Mouse (Mus musculus) CH12.LX (cell line): ENCODE results near the gene Kansl3. TPM values are rescaled to one million over a fixed set of nuclear protein-coding genes. Genes with fewer than 3 reads are reported as not detected.

Experiments
- DNase-seq: peaks from one replicate; pipeline ENCODE4 v3.0.0-alpha.2; 2013; ENCODE audit errors: extremely low read depth
- H3K27ac ChIP-seq: 2 replicates; pipeline ENCODE4 v1.5.1; 2012; ENCODE audit warnings: low read depth, mild to moderate bottlenecking, control low read depth, moderate library complexity; ENCODE audit not compliant: insufficient read depth
- H3K27me3 ChIP-seq: replicated peaks from 2 replicates; pipeline ENCODE3; 2012; ENCODE audit warnings: inconsistent platforms
- H3K36me3 ChIP-seq, 2 experiments: replicated peaks in 1 of 2; 2 replicates each; pipeline versions ENCODE3 to v1.6.1; 2012; ENCODE audit warnings: inconsistent platforms in 1 of 2, low read length in 1 of 2, mild to moderate bottlenecking in 1 of 2, mixed read lengths in 1 of 2, moderate library complexity in 1 of 2; ENCODE audit not compliant: control insufficient read depth in 1 of 2, insufficient read depth in 1 of 2
- H3K4me1 ChIP-seq, 2 experiments: 2 replicates each; pipeline ENCODE4 v1.6.1; 2012; ENCODE audit warnings: inconsistent platforms in 1 of 2, moderate library complexity in 1 of 2; ENCODE audit not compliant: insufficient read depth in 2 of 2, control insufficient read depth in 1 of 2
- H3K4me2 ChIP-seq: 2 replicates; pipeline ENCODE4 v1.6.1; 2012; ENCODE audit warnings: low read depth, mild to moderate bottlenecking, control low read depth; ENCODE audit not compliant: poor library complexity, insufficient read depth, severe bottlenecking
- H3K4me3 ChIP-seq, 3 experiments: fragments of 150-350 bp in 1 of 3; sonication (generic) in 1 of 3; replicated peaks in 1 of 3; 2 replicates each; pipeline versions ENCODE3 to v1.5.1; 2011 to 2012; ENCODE audit warnings: low read depth in 2 of 3, low read length in 2 of 3, mild to moderate bottlenecking in 2 of 3, moderate library complexity in 2 of 3, control low read depth in 1 of 3, improper control_type of control experiment in 1 of 3, inconsistent platforms in 1 of 3, mixed read lengths in 1 of 3; ENCODE audit not compliant: poor library complexity in 1 of 3
- H3K79me2 ChIP-seq: replicated peaks from 2 replicates; pipeline ENCODE4 v1.6.1; 2012; ENCODE audit warnings: mild to moderate bottlenecking, moderate library complexity; ENCODE audit not compliant: control insufficient read depth, poor library complexity, insufficient read depth, severe bottlenecking; ENCODE audit errors: extremely low read depth
- H3K9ac ChIP-seq: 2 replicates; pipeline ENCODE4 v1.6.1; 2012; ENCODE audit warnings: low read depth, mild to moderate bottlenecking, control low read depth, moderate library complexity; ENCODE audit not compliant: insufficient read depth
- H3K9me3 ChIP-seq: replicated peaks from 2 replicates; pipeline ENCODE3; 2012; ENCODE audit warnings: low read length, inconsistent platforms, mixed read lengths
- BHLHE40 ChIP-seq: IDR thresholded peaks from 2 replicates; pipeline ENCODE4 v1.6.1; 2011; ENCODE audit warnings: mild to moderate bottlenecking, low read depth, low read length, improper control_type of control experiment
- EP300 ChIP-seq: IDR thresholded peaks from 2 replicates; pipeline ENCODE4 v1.6.1; 2011; ENCODE audit warnings: low read length, improper control_type of control experiment
- ETS1 ChIP-seq: conservative IDR thresholded peaks from 2 replicates; pipeline ENCODE4 v1.6.1; 2012; ENCODE audit warnings: low read depth, mild to moderate bottlenecking, inconsistent platforms, low read length, improper control_type of control experiment, moderate library complexity
- IRF4 ChIP-seq: IDR thresholded peaks from 2 replicates; pipeline ENCODE4 v1.6.1; 2014; ENCODE audit warnings: low read depth, mild to moderate bottlenecking, inconsistent platforms, low read length, improper control_type of control experiment
- JUN ChIP-seq: IDR thresholded peaks from 2 replicates; pipeline ENCODE4 v1.6.1; 2011; ENCODE audit warnings: low read depth, mild to moderate bottlenecking, low read length, improper control_type of control experiment, moderate library complexity; ENCODE audit not compliant: insufficient read depth
- JUND ChIP-seq: conservative IDR thresholded peaks from 2 replicates; pipeline ENCODE4 v1.6.1; 2011; ENCODE audit warnings: low read depth, low read length, improper control_type of control experiment
- MAFK ChIP-seq: IDR thresholded peaks from 2 replicates; pipeline ENCODE4 v1.6.1; 2011; ENCODE audit warnings: low read length, improper control_type of control experiment; ENCODE audit not compliant: insufficient replicate concordance
- MAZ ChIP-seq: IDR thresholded peaks from 2 replicates; pipeline ENCODE4 v1.6.1; 2012; ENCODE audit warnings: low read depth, mild to moderate bottlenecking, inconsistent platforms, low read length, improper control_type of control experiment, moderate library complexity
- MEF2A ChIP-seq: IDR thresholded peaks from 2 replicates; pipeline ENCODE4 v1.6.1; 2014; ENCODE audit warnings: low read depth, mild to moderate bottlenecking, inconsistent platforms, low read length, improper control_type of control experiment, borderline replicate concordance
- MYC ChIP-seq: IDR thresholded peaks from 2 replicates; pipeline ENCODE4 v1.6.1; 2011; ENCODE audit warnings: low read depth, mild to moderate bottlenecking, improper control_type of control experiment, low read length
- NELFE ChIP-seq: IDR thresholded peaks from 2 replicates; pipeline ENCODE4 v1.6.1; 2011; ENCODE audit warnings: low read depth, low read length, improper control_type of control experiment
- PAX5 ChIP-seq: IDR thresholded peaks from 2 replicates; pipeline ENCODE4 v1.6.1; 2012; ENCODE audit warnings: low read length, inconsistent platforms, mixed read lengths
- POLR2AphosphoS2 ChIP-seq: IDR thresholded peaks from 2 replicates; pipeline ENCODE4 v1.6.1; 2011; ENCODE audit warnings: low read depth, low read length, improper control_type of control experiment
- RAD21 ChIP-seq: IDR thresholded peaks from 2 replicates; pipeline ENCODE4 v1.6.1; 2011; ENCODE audit warnings: low read depth, mild to moderate bottlenecking, low read length, improper control_type of control experiment, moderate library complexity
- RCOR1 ChIP-seq: conservative IDR thresholded peaks from 2 replicates; pipeline ENCODE4 v1.6.1; 2012; ENCODE audit warnings: low read depth, mild to moderate bottlenecking, inconsistent platforms, low read length, improper control_type of control experiment
- TCF12 ChIP-seq: IDR thresholded peaks from 2 replicates; pipeline ENCODE4 v1.6.1; 2014; ENCODE audit warnings: low read depth, mild to moderate bottlenecking, inconsistent platforms, low read length, improper control_type of control experiment
- UBTF ChIP-seq: IDR thresholded peaks from 2 replicates; pipeline ENCODE4 v1.6.1; 2012; ENCODE audit warnings: low read depth, mild to moderate bottlenecking, inconsistent platforms, low read length, improper control_type of control experiment, moderate library complexity
- USF1 ChIP-seq: IDR thresholded peaks from 2 replicates; pipeline ENCODE4 v1.6.1; 2014; ENCODE audit warnings: low read depth, mild to moderate bottlenecking, inconsistent platforms, low read length, improper control_type of control experiment
- ZC3H11A ChIP-seq: IDR thresholded peaks from 2 replicates; pipeline ENCODE4 v1.6.1; 2012; ENCODE audit warnings: low read depth, mild to moderate bottlenecking, inconsistent platforms, low read length, improper control_type of control experiment
- ZMIZ1 ChIP-seq: IDR thresholded peaks from 2 replicates; pipeline ENCODE4 v1.6.1; 2012; ENCODE audit warnings: low read depth, mild to moderate bottlenecking, inconsistent platforms, low read length, improper control_type of control experiment
- dilution Hi-C: fragments of 300-500 bp; cut with MboI; formaldehyde crosslinking; loops from 2 replicates; pipeline ENCODE4 v1.14.3; 2020; ENCODE audit warnings: low sequenced_read_pairs; ENCODE audit not compliant: extremely low pct_unique_long_range_greater_than_20kb, extremely low pct_ligation_motif_present
- in situ Hi-C: fragments of 300-500 bp; cut with MboI; formaldehyde crosslinking; loops from 3 replicates; pipeline ENCODE4 v1.14.3; 2019; ENCODE audit warnings: low sequenced_read_pairs, low pct_ligation_motif_present, low pct_unique_long_range_greater_than_20kb, mixed read lengths
- polyA plus RNA-seq: library from polyadenylated mRNA; unstranded; fragments of >175 nt; gene quantifications from 2 replicates; pipeline ENCODE4 v1.2.1, GENCODE M21; 2012; ENCODE audit warnings: low read depth; ENCODE audit not compliant: insufficient read length
- total RNA-seq, 2 experiments: library from RNA; depleted of rRNA; stranded (reverse); fragments of 300-350 nt in 1 of 2; fragments of >200 nt in 1 of 2; gene quantifications; 2 replicates each; pipeline ENCODE4 v1.2.3; 2012 to 2014

Gene Kansl3
- total and polyA plus RNA-seq, 3 experiments: 14.3 to 21.2 (median 17.0) TPM

DNA sequence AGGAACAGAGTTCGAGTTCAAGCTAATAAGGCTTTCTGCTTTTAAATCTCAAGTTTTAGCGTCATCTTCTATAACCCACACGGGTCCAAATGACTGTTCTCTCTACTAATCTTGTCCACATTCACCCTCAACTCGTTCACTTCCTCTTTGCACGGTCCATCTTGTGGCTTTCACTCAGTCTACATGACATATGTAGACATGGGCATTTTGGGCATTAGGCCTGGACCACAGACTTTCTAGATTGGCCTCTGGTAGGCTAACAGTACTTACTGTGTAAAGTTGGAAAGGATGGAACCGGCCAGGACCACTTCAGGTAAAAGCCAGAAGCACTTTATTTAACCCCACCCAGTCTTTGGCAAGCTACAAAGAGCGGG is 61.9 kb downstream of the Kansl3 start (continued):
- TF ChIP-seq ZMIZ1: no peak
- no peak for TF ChIP-seq ZC3H11A
- no peak for TF ChIP-seq USF1
- TF ChIP-seq MAFK: 0 out of 2 replicates have a peak, but pooled peaks have one; percentile 26
- TF ChIP-seq POLR2AphosphoS2: no peak

DNA sequence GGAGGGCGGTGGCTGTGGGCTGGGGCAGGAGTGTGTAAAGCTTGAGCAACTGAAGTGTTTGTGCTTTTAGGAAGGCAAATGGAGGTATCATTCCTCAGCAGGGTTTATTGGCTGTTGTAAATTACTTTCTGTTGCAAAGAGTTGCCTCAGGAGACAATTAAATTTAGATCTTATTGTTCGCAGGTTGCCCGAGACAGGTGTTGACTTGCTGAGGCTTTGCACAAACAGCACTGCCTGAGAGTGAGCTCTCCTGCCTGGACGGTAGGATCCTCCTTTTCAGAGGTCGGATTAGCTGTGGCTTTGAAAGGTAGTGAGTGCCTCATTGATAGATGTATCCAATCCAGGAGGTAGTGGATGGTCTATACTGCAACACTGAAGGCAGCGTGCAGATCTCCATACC is 62.9 kb downstream of the Kansl3 start:
- no peak for DNase-seq
- dilution Hi-C loops: no loop called here
- peaks cover 4 to 14% of the 10 kb centered on the region in 2 experiments for H3K36me3 ChIP-seq
- peak overlapping the region; percentile 74; the same call in 1 of the 2 replicates for H3K4me2 ChIP-seq
- H3K4me3 ChIP-seq: peak overlapping the region in 2 of 3 experiments; percentile 53 to 70
- TF ChIP-seq NELFE (no peak), PAX5 (no peak), RAD21 (no peak), RCOR1 (no peak), MEF2A (no peak), MAZ (no peak)
- H3K27me3 ChIP-seq: peaks cover 12% of the 10 kb centered on the region
- H3K9ac ChIP-seq: no peak overlapping the region
- peaks cover 26 to 77% of the 10 kb centered on the region in 2 experiments for H3K4me1 ChIP-seq
- H3K27ac ChIP-seq: no peak overlapping the region
- in situ Hi-C loops: no loop called here
- H3K9me3 ChIP-seq: no peaks in the 10 kb centered on the region
- peaks cover 9% of the 10 kb centered on the region for H3K79me2 ChIP-seq

DNA sequence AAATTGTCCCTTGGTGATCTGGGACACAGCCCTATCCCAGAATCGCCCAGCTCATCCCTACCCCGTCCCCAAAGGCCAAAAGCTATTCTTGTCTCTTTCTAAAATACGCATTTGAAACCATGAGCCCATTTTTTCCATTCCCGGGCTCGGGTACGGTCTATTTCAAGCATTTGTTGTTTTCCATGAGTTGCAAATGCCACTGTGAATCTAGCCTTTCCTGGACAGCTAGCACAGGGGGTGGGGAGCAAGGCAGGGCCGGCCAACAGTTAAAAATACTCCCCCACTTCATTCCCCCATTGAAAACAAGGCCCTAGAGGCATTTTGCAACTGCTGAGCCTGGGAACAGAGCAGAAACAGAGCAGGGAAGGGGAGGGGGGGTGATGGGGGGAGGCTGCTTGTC is 64.2 kb downstream of the Kansl3 start:
- dilution Hi-C loops (no loop called here), in situ Hi-C loops (no loop called here)
- DNase-seq: no peak

More for the DNA sequence above, 64.2 kb downstream of the Kansl3 start:
- Histone ChIP-seq H3K36me3 (peaks cover 0 to 4% of the 10 kb centered on the region in 2 experiments), H3K4me1 (peaks cover 32 to 78% of the 10 kb centered on the region in 2 experiments), H3K9ac (no peak overlapping the region), H3K4me3 (no peak overlapping the region), H3K27me3 (peaks cover 24% of the 10 kb centered on the region), H3K9me3 (no peaks in the 10 kb centered on the region), H3K27ac (no peak overlapping the region), H3K4me2 (0 out of 2 replicates have a peak overlapping the region, but pooled peaks have one; percentile 34), H3K79me2 (peaks cover under 1% of the 10 kb centered on the region; the same call in 1 of the 2 replicates)
- TF ChIP-seq MEF2A (peak; percentile 98), JUND (peak; percentile 60; the same call in 1 of the 2 replicates), JUN (peak; percentile 67), BHLHE40 (peak; percentile 62), EP300 (peak; percentile 71), MAZ (peak; percentile 66; the same call in 1 of the 2 replicates), UBTF (no peak), ETS1 (peak; percentile 82), RCOR1 (no peak), MYC (no peak), IRF4 (peak; percentile 75), USF1 (no peak), TCF12 (peak; percentile 41; the same call in 1 of the 2 replicates)
